Mouse (Mus musculus): ENCODE results near the gene Mitf.

The Mitf gene

GRCm38 (mm10) chr6:97880363-97880762 lies 73.5 kb downstream of the Mitf start:
- DNase-seq (ENCODE audit: low spot score in 2 of 2) = no peak

GRCm38 (mm10) chr6:97881935-97882334 lies 75.1 kb downstream of the Mitf start:
- DNase-seq (ENCODE audit: low spot score in 2 of 2) = no peak

- DNase-seq (ENCODE audit: low spot score in 2 of 2) = no peak
Measured at GRCm38 (mm10) chr6:97882931-97883330, 76.1 kb downstream of the Mitf start.

GRCm38 (mm10) chr6:97883496-97883895 lies 76.6 kb downstream of the Mitf start:
- DNase-seq (ENCODE audit: low spot score in 2 of 2) = no peak

- DNase-seq (ENCODE audit: low spot score in 2 of 2) = no peak
Measured at GRCm38 (mm10) chr6:97884971-97885370, 78.1 kb downstream of the Mitf start.

GRCm38 (mm10) chr6:97885606-97886005 lies 78.8 kb downstream of the Mitf start:
- no peak for DNase-seq (ENCODE audit: low spot score in 2 of 2)

- no peak for DNase-seq (ENCODE audit: low spot score in 2 of 2)
Measured at GRCm38 (mm10) chr6:97887893-97888292, 81.0 kb downstream of the Mitf start.

- DNase-seq (ENCODE audit: low spot score in 2 of 2) = no peak
Measured at GRCm38 (mm10) chr6:97888596-97888995, 81.7 kb downstream of the Mitf start.

- DNase-seq (ENCODE audit: low spot score in 2 of 2) = no peak
Measured at GRCm38 (mm10) chr6:97893546-97893945, 86.7 kb downstream of the Mitf start.

GRCm38 (mm10) chr6:97897191-97897590 lies 90.3 kb downstream of the Mitf start:
- no peak for DNase-seq (ENCODE audit: low spot score in 2 of 2)

GRCm38 (mm10) chr6:97898085-97898484 lies 91.2 kb downstream of the Mitf start:
- no peak for DNase-seq (ENCODE audit: low spot score in 2 of 2)

- no peak for DNase-seq (ENCODE audit: low spot score in 2 of 2)
Measured at GRCm38 (mm10) chr6:97901561-97901960, 94.7 kb downstream of the Mitf start.

GRCm38 (mm10) chr6:97902205-97902604 lies 95.4 kb downstream of the Mitf start:
- no peak for DNase-seq (ENCODE audit: low spot score in 2 of 2)

GRCm38 (mm10) chr6:97914768-97915167 lies 107.9 kb downstream of the Mitf start:
- no peak for DNase-seq (ENCODE audit: low spot score in 2 of 2)

- no peak for DNase-seq (ENCODE audit: low spot score in 2 of 2)
Measured at GRCm38 (mm10) chr6:97916386-97916903, 109.6 kb downstream of the Mitf start.

GRCm38 (mm10) chr6:97918051-97918450 lies 111.2 kb downstream of the Mitf start:
- DNase-seq (ENCODE audit: low spot score in 2 of 2) = no peak

- DNase-seq (ENCODE audit: low spot score in 2 of 2) = no peak
Measured at GRCm38 (mm10) chr6:97918481-97918880, 111.6 kb downstream of the Mitf start.

- DNase-seq (ENCODE audit: low spot score in 2 of 2) = no peak
Measured at GRCm38 (mm10) chr6:97919287-97919686, 112.4 kb downstream of the Mitf start.

GRCm38 (mm10) chr6:97921591-97921990 lies 114.7 kb downstream of the Mitf start:
- DNase-seq (ENCODE audit: low spot score in 2 of 2) = no peak

GRCm38 (mm10) chr6:97924221-97924620 lies 117.4 kb downstream of the Mitf start:
- no peak for DNase-seq (ENCODE audit: low spot score in 2 of 2)

- DNase-seq (ENCODE audit: low spot score in 2 of 2) = no peak
Measured at GRCm38 (mm10) chr6:97929051-97929450, 122.2 kb downstream of the Mitf start.

GRCm38 (mm10) chr6:97929466-97929865 lies 122.6 kb downstream of the Mitf start:
- DNase-seq (ENCODE audit: low spot score in 2 of 2) = no peak

GRCm38 (mm10) chr6:97937139-97937538 lies 130.3 kb downstream of the Mitf start:
- DNase-seq (ENCODE audit: low spot score in 2 of 2) = no peak

- DNase-seq (ENCODE audit: low spot score in 2 of 2) = no peak
Measured at GRCm38 (mm10) chr6:97937897-97938614, 131.2 kb downstream of the Mitf start.

Data from right cerebral cortex, adult 2 months (tissue).